Mouse (Mus musculus): ENCODE data around the gene B3gnt3. TPM values are rescaled to one million over a fixed set of nuclear protein-coding genes. Genes with fewer than 3 reads are reported as not detected.
"Not testable (repeated sequence)": the region's sequence is repeated elsewhere in the genome, so short reads cannot be mapped to it uniquely, and the experiment has no call there.

B3gnt3 gene
- polyA plus RNA-seq, 1 experiment from 2014 or later: 3.3 TPM

DNA sequence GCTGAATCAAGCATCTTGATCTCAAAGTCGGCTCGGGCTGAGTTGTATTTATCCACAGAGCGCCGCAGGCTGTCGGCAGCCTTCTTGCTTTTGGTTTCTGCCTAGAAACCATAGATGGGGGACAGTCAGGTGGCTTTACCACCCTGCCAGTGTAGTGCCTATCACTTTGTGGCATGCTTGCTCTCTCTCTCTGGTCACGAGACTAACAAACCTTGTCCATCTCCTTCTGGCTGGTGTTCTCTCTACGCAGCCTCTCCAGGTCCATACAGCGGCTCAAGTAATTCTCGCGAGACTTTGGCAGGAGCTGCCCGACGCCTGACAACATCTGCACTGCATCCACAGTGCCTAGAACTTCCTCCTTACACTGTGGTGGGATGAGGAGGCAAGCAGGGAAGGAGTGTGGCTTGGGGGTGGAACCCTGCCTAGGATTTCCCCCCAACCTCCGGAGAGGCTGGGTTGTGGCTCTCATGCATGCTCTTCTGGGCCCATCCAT lies 15.0 kb upstream of the B3gnt3 start:
- H3K36me3 ChIP-seq (ENCODE audit: insufficient read depth, low read length): no peaks in the 10 kb centered on the region
- no peaks in the 10 kb centered on the region for H3K27me3 ChIP-seq (ENCODE audit: insufficient read depth, low read length)
- H3K9ac ChIP-seq (replicated peaks; ENCODE audit: low read length): no peak overlapping the region
- H3K4me3 ChIP-seq (ENCODE audit: low read length): no peak overlapping the region
- no peak overlapping the region for H3K4me2 ChIP-seq (replicated peaks; ENCODE audit: low read depth, low read length)
- ATAC-seq (ENCODE audit: low FRiP score, low TSS enrichment): no peak
- no peak overlapping the region for H3K27ac ChIP-seq (ENCODE audit: low read length)
- no peaks in the 10 kb centered on the region for H3K4me1 ChIP-seq (ENCODE audit: insufficient read depth, low read length)
- 88% methylated on average over 13 of the region's 13 CpGs for WGBS
- no peaks in the 10 kb centered on the region for H3K9me3 ChIP-seq (ENCODE audit: low read length)

GRCm38 (mm10) chr8:71715531-71715930 lies 13.9 kb upstream of the B3gnt3 start:
- Histone ChIP-seq H3K4me3 (ENCODE audit: low read length) (no peak overlapping the region), H3K27ac (ENCODE audit: low read length) (no peak overlapping the region), H3K4me1 (ENCODE audit: insufficient read depth, low read length) (no peaks in the 10 kb centered on the region), H3K9me3 (ENCODE audit: low read length) (no peaks in the 10 kb centered on the region), H3K27me3 (ENCODE audit: insufficient read depth, low read length) (no peaks in the 10 kb centered on the region), H3K36me3 (ENCODE audit: insufficient read depth, low read length) (no peaks in the 10 kb centered on the region), H3K9ac (replicated peaks; ENCODE audit: low read length) (no peak overlapping the region), H3K4me2 (replicated peaks; ENCODE audit: low read depth, low read length) (no peak overlapping the region)
- no peak for ATAC-seq (ENCODE audit: low FRiP score, low TSS enrichment)
- WGBS: 35% methylated on average over 8 of the region's 8 CpGs

- 86% methylated on average over 2 of the region's 2 CpGs for WGBS
- no peak overlapping the region for H3K27ac ChIP-seq (ENCODE audit: low read length)
- peaks cover 3% of the 10 kb centered on the region; the same call in 1 of the 2 replicates for H3K4me1 ChIP-seq (ENCODE audit: insufficient read depth, low read length)
- no peaks in the 10 kb centered on the region for H3K36me3 ChIP-seq (ENCODE audit: insufficient read depth, low read length)
- no peak overlapping the region for H3K4me3 ChIP-seq (ENCODE audit: low read length)
- H3K9ac ChIP-seq (replicated peaks; ENCODE audit: low read length): no peak overlapping the region
- H3K9me3 ChIP-seq (ENCODE audit: low read length): no peaks in the 10 kb centered on the region
- H3K27me3 ChIP-seq (ENCODE audit: insufficient read depth, low read length): peaks cover 22% of the 10 kb centered on the region
- no peak overlapping the region for H3K4me2 ChIP-seq (replicated peaks; ENCODE audit: low read depth, low read length)
- ATAC-seq (ENCODE audit: low FRiP score, low TSS enrichment): no peak
Measured at GRCm38 (mm10) chr8:71711574-71711973, 10.0 kb upstream of the B3gnt3 start.

GRCm38 (mm10) chr8:71709800-71710446 lies 8.3 kb upstream of the B3gnt3 start:
- H3K9ac ChIP-seq (replicated peaks; ENCODE audit: low read length): no peak overlapping the region; the same call in 1 of the 2 replicates
- WGBS: 19% methylated on average over 25 of the region's 25 CpGs
- ATAC-seq (ENCODE audit: low FRiP score, low TSS enrichment): peak; percentile 74
- peak overlapping the region; percentile 19; the same call in 1 of the 2 replicates for H3K4me3 ChIP-seq (ENCODE audit: low read length)
- H3K4me1 ChIP-seq (ENCODE audit: insufficient read depth, low read length): peaks cover 3% of the 10 kb centered on the region; the same call in 1 of the 2 replicates
- H3K27me3 ChIP-seq (ENCODE audit: insufficient read depth, low read length): peaks cover 25% of the 10 kb centered on the region
- H3K36me3 ChIP-seq (ENCODE audit: insufficient read depth, low read length): no peaks in the 10 kb centered on the region
- H3K9me3 ChIP-seq (ENCODE audit: low read length): no peaks in the 10 kb centered on the region
- H3K27ac ChIP-seq (ENCODE audit: low read length): no peak overlapping the region
- H3K4me2 ChIP-seq (replicated peaks; ENCODE audit: low read depth, low read length): peak overlapping the region; percentile 47

DNA sequence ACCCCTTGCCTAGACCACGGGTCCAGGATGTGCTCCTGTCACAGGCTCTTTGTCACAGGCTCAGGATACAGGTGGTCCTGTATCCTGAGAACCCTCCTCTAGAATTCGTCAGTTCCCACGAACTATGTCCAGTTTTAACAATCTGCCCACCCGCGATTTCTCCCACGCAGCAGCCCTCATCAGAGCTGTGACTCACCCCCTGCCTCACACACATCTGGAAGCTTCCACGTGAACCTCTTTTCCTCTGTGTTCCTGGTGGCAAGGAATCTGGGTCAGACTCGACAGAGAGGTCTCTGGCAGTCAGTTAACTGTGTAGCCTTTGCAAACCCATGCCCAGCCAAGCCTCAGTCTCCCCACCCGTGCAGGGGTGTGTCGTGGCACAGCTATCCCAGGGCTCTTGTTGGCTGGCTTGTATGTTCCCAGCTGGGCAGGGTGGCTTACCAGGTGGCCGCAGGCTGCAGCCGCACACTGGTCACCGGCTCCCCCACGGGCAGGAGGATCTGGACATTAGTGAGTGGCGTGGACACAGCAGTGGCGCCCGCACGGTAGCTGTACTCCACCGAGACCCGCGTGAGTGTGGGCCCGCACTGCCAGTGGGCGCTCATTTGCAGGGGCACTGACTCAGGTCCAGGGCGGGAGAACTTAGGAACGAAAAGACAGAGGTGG lies 7.7 kb upstream of the B3gnt3 start:
- WGBS: 35% methylated on average over 25 of the region's 25 CpGs
- Histone ChIP-seq H3K9ac (replicated peaks; ENCODE audit: low read length) (no peak overlapping the region), H3K36me3 (ENCODE audit: insufficient read depth, low read length) (no peaks in the 10 kb centered on the region), H3K27ac (ENCODE audit: low read length) (no peak overlapping the region), H3K4me2 (replicated peaks; ENCODE audit: low read depth, low read length) (peak overlapping the region; percentile 47), H3K4me3 (ENCODE audit: low read length) (no peak overlapping the region), H3K4me1 (ENCODE audit: insufficient read depth, low read length) (peaks cover 3% of the 10 kb centered on the region; the same call in 1 of the 2 replicates), H3K27me3 (ENCODE audit: insufficient read depth, low read length) (peaks cover 32% of the 10 kb centered on the region), H3K9me3 (ENCODE audit: low read length) (no peaks in the 10 kb centered on the region)
- 0 out of 2 replicates have a peak, but pooled peaks have one; percentile 1 for ATAC-seq (ENCODE audit: low FRiP score, low TSS enrichment)

GRCm38 (mm10) chr8:71707874-71708273 lies 6.3 kb upstream of the B3gnt3 start:
- Histone ChIP-seq H3K9ac (replicated peaks; ENCODE audit: low read length) (no peak overlapping the region), H3K4me2 (replicated peaks; ENCODE audit: low read depth, low read length) (no peak overlapping the region), H3K4me1 (ENCODE audit: insufficient read depth, low read length) (peaks cover 3% of the 10 kb centered on the region; the same call in 1 of the 2 replicates), H3K36me3 (ENCODE audit: insufficient read depth, low read length) (no peaks in the 10 kb centered on the region), H3K27me3 (ENCODE audit: insufficient read depth, low read length) (peaks cover 37% of the 10 kb centered on the region), H3K9me3 (ENCODE audit: low read length) (no peaks in the 10 kb centered on the region), H3K4me3 (ENCODE audit: low read length) (no peak overlapping the region), H3K27ac (ENCODE audit: low read length) (no peak overlapping the region)
- no peak for ATAC-seq (ENCODE audit: low FRiP score, low TSS enrichment)
- 40% methylated on average over 8 of the region's 8 CpGs for WGBS

DNA sequence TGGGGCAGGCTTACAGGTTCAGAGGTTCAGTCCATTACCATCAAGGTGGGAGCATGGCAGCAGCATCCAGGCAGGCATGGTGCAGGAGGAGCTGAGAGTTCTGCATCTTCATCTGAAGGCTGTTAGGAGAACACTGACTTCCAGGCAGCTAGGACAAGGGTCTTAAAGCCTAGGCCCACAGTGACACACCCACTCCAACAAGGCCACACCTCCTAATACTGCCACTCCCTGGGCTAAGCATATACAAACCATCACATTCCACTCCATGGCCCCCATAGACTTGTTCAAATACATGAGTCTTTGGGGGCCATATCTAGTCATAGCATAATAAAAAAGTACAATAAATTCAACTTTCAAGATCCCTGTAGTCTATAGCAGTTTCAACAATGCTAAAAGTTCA lies 1.8 kb upstream of the B3gnt3 start:
- not testable (repeated sequence) for H3K36me3 ChIP-seq (ENCODE audit: insufficient read depth, low read length); H3K4me2 ChIP-seq (replicated peaks; ENCODE audit: low read depth, low read length); H3K9me3 ChIP-seq (ENCODE audit: low read length); H3K27ac ChIP-seq (ENCODE audit: low read length); H3K9ac ChIP-seq (replicated peaks; ENCODE audit: low read length); ATAC-seq (ENCODE audit: low FRiP score, low TSS enrichment); H3K4me3 ChIP-seq (ENCODE audit: low read length)
- Histone ChIP-seq H3K27me3 (ENCODE audit: insufficient read depth, low read length) (peaks cover 62% of the 10 kb centered on the region), H3K4me1 (ENCODE audit: insufficient read depth, low read length) (peaks cover 12% of the 10 kb centered on the region; the same call in 1 of the 2 replicates)

DNA sequence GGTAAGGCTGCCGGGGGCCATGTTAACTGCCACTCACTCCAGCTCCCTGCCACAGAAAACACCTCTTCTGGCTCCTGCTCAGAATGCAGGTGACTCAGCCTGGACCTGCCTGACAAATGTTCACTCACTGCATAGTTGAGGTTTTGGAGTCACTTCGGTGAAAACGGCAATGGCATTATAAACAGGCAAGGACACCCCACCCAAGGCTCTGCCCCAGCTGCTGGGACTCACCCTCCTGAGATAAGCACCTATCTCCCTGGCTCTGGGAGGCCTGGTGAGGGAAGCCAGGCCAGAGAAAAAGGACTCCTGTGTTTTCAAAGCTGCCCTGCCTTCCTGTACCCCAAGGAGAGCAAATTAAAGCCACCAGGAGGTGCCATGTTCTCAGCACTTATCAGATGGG lies 1.3 kb upstream of the B3gnt3 start:
- H3K27me3 ChIP-seq (ENCODE audit: insufficient read depth, low read length): peaks cover 59% of the 10 kb centered on the region
- H3K9me3 ChIP-seq (ENCODE audit: low read length): no peaks in the 10 kb centered on the region
- H3K36me3 ChIP-seq (ENCODE audit: insufficient read depth, low read length): no peaks in the 10 kb centered on the region
- no peak overlapping the region for H3K27ac ChIP-seq (ENCODE audit: low read length)
- no peak overlapping the region for H3K4me3 ChIP-seq (ENCODE audit: low read length)
- H3K4me1 ChIP-seq (ENCODE audit: insufficient read depth, low read length): peaks cover 12% of the 10 kb centered on the region; the same call in 1 of the 2 replicates
- H3K4me2 ChIP-seq (replicated peaks; ENCODE audit: low read depth, low read length): no peak overlapping the region
- H3K9ac ChIP-seq (replicated peaks; ENCODE audit: low read length): no peak overlapping the region
- ATAC-seq (ENCODE audit: low FRiP score, low TSS enrichment): no peak
- 66% methylated on average over 3 of the region's 3 CpGs for WGBS

- Histone ChIP-seq H3K27me3 (ENCODE audit: insufficient read depth, low read length) (peaks cover 53% of the 10 kb centered on the region), H3K36me3 (ENCODE audit: insufficient read depth, low read length) (no peaks in the 10 kb centered on the region), H3K4me2 (replicated peaks; ENCODE audit: low read depth, low read length) (no peak overlapping the region), H3K4me1 (ENCODE audit: insufficient read depth, low read length) (peaks cover 12% of the 10 kb centered on the region; the same call in 1 of the 2 replicates), H3K9ac (replicated peaks; ENCODE audit: low read length) (no peak overlapping the region), H3K27ac (ENCODE audit: low read length) (no peak overlapping the region), H3K4me3 (ENCODE audit: low read length) (no peak overlapping the region), H3K9me3 (ENCODE audit: low read length) (no peaks in the 10 kb centered on the region)
- 30% methylated on average over 4 of the region's 4 CpGs for WGBS
- ATAC-seq (ENCODE audit: low FRiP score, low TSS enrichment): no peak
Measured at GRCm38 (mm10) chr8:71702087-71702432, 471 bp upstream of the B3gnt3 start.

Data from kidney, embryonic 16.5 days (tissue).